Mouse (Mus musculus) hindbrain, embryonic 14.5 days (tissue): ENCODE measurements around the gene D930020B18Rik. TPM values are rescaled to one million over a fixed set of nuclear protein-coding genes. Genes with fewer than 3 reads are reported as not detected.

ENCODE experiments used
- ATAC-seq: fragments of 200-750 bp; cut with Nextera tagmentation; 2 replicates; pipeline ENCODE4 v1.8.0; 2017; ENCODE audit warnings: moderate number of reproducible peaks, mild to moderate bottlenecking, moderate TSS enrichment, moderate library complexity; ENCODE audit not compliant: low FRiP score
- DNase-seq: peaks from one replicate; pipeline ENCODE4 v3.0.0-alpha.2; 2015; ENCODE audit warnings: low spot score
- H3K27ac ChIP-seq: fragments of 300-500 bp; sonication (generic); 2 replicates; pipeline ENCODE4 v1.5.1; 2014; ENCODE audit warnings: mild to moderate bottlenecking, moderate library complexity
- H3K27me3 ChIP-seq: fragments of 300-500 bp; sonication (generic); 2 replicates; pipeline ENCODE4 v1.6.1; 2014; ENCODE audit warnings: mild to moderate bottlenecking, low read length, mixed read lengths; ENCODE audit not compliant: control insufficient read depth, insufficient read depth
- H3K36me3 ChIP-seq: fragments of 300-500 bp; sonication (generic); replicated peaks from 2 replicates; pipeline ENCODE4 v1.6.1; 2014; ENCODE audit not compliant: control insufficient read depth, insufficient read depth
- H3K4me1 ChIP-seq: fragments of 300-500 bp; sonication (generic); replicated peaks from 2 replicates; pipeline ENCODE4 v1.6.1; 2014; ENCODE audit warnings: antibody characterized with exemption, low read length, mixed read lengths; ENCODE audit not compliant: control insufficient read depth, insufficient read depth
- H3K4me2 ChIP-seq: fragments of 300-500 bp; sonication (generic); replicated peaks from 2 replicates; pipeline ENCODE4 v1.6.1; 2014; ENCODE audit warnings: mild to moderate bottlenecking, moderate library complexity
- H3K4me3 ChIP-seq: fragments of 300-500 bp; sonication (generic); replicated peaks from 2 replicates; pipeline ENCODE4 v1.5.1; 2014; ENCODE audit warnings: mild to moderate bottlenecking, low read length
- H3K9ac ChIP-seq: fragments of 300-500 bp; sonication (generic); 2 replicates; pipeline ENCODE4 v1.6.1; 2014
- H3K9me3 ChIP-seq: fragments of 300-500 bp; sonication (generic); 2 replicates; pipeline ENCODE4 v1.6.1; 2016; ENCODE audit warnings: low read length; ENCODE audit not compliant: control insufficient read depth
- WGBS: fragments of 180-500 bp; shearing (Covaris S2); extraction: QIAGEN DNeasy Blood & Tissue Kit; methylation state at CpG from one replicate; pipeline ENCODE4 v1.1.7; 2014; 5-methylcytosine and 5-hydroxymethylcytosine counted together
- polyA plus RNA-seq: library from polyadenylated mRNA; unstranded; fragments of >200 nt; fragmentation: Nextera tagmentation; extraction: Ambion mirVana; gene quantifications from 2 replicates; pipeline ENCODE4 v1.2.1, GENCODE M21; 2014

Gene D930020B18Rik
- polyA plus RNA-seq, 1 experiment from 2014 or later: 0.31 TPM

DNA sequence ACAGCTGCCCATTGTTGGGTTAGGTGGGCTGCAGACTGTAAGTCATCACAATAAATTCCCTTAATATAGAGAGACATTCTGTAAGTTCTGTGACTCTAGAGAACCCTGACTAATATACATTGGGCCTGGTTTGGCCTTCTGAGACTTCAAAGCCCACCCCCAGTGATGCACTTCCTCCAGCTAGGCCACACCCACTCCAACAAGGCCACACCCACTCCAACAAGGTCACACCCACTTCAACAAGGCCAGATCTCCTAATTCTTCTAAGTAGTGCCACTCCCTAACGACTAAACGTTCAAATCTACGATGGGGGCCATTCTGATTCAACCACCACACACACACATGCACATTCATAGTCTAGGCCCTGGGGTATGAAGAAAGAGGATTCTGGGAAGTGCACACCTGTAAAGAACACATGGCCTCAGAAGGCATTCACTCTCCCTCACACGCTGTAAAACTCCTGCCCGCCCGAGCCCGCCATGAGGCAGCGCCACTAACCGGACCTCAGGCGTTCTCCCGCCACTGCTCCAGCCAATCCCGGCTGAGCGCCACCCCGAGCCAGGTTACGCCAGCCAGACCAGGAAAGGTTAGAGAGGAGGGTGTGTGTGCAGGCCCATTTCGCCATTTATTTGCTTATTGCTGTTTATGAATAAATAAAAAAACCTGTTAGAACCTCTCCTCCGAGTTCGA is 77.7 kb downstream of the D930020B18Rik start:
- ATAC-seq: no peak
- Histone ChIP-seq H3K4me2 (no peak overlapping the region), H3K9me3 (peaks cover 10% of the 10 kb centered on the region; the same call in 1 of the 2 replicates), H3K27ac (no peak overlapping the region), H3K36me3 (no peaks in the 10 kb centered on the region), H3K4me1 (no peaks in the 10 kb centered on the region), H3K9ac (no peak overlapping the region), H3K27me3 (no peaks in the 10 kb centered on the region), H3K4me3 (no peak overlapping the region)
- DNase-seq: no peak
- WGBS: 93% methylated on average over 18 of the region's 18 CpGs

DNA sequence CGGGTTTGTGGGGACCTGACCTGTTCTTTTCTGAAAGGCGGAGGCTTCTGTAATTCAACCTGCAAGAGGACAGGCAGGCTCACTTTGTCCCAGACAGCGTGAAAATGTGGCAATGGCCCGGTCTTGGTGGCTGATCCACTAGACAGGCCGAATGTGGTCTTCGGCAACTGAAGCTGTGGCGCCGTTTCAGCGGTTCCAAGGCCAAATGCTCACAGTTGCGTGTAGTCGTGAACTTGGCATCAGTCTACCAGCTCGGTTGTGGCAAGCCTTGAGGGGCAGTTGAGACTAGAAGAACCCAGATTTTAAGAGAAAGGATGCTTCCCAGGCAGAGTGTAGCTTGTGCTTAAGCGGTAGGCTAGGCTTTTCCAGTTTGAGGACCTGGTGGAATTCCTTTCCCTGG is 79.3 kb downstream of the D930020B18Rik start:
- no peaks in the 10 kb centered on the region for H3K36me3 ChIP-seq
- DNase-seq: no peak
- H3K27me3 ChIP-seq: no peaks in the 10 kb centered on the region
- H3K4me2 ChIP-seq: no peak overlapping the region
- no peak overlapping the region for H3K4me3 ChIP-seq
- WGBS: 93% methylated on average over 13 of the region's 13 CpGs
- H3K4me1 ChIP-seq: no peaks in the 10 kb centered on the region
- no peak overlapping the region for H3K9ac ChIP-seq
- H3K27ac ChIP-seq: no peak overlapping the region
- no peak for ATAC-seq
- H3K9me3 ChIP-seq: peaks cover 10% of the 10 kb centered on the region; the same call in 1 of the 2 replicates

DNA sequence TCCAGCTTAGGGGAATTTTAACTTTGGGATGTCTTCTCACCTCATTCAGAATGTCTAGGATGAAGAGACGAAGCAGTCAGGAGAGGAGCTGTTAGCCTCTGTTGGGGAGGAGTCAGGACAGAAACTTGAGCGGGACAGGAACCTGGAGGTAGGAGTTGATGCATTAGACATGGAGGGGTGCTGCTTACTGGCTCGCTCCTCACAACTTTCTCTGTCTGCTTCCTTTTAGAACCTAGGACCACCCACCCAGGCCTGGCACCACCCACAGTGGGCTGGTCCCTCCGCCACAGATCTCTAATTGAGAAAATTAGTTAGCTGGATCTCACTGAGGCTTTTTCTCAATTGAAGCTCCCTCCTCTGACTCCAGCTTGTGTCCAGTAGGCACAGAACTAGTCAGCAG is 85.1 kb downstream of the D930020B18Rik start:
- Histone ChIP-seq H3K4me1 (no peaks in the 10 kb centered on the region), H3K4me3 (no peak overlapping the region), H3K9me3 (peaks cover 8% of the 10 kb centered on the region; the same call in 1 of the 2 replicates), H3K27ac (no peak overlapping the region), H3K9ac (no peak overlapping the region), H3K36me3 (no peaks in the 10 kb centered on the region), H3K27me3 (no peaks in the 10 kb centered on the region), H3K4me2 (no peak overlapping the region)
- no peak for ATAC-seq
- DNase-seq: no peak
- WGBS: 81% methylated on average over 4 of the region's 4 CpGs

DNA sequence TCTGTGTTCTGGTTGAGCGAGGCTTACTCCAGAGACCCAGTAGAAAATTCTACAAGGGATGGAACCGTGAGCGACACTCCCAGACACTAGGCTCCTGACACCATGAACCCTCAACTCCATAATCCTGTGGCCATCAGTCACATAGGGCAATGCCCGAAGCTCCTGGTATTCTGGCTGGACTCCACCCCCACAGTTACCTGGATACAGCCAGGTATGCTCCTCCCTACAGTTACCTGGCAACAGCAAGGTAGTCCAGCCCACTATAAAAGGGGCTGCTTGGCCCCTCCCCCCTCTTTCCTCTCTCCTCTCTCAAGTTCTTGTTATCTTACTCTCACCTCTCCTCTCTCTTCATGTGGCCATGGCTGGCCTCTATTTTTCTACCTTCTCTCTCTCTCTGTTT is 85.8 kb downstream of the D930020B18Rik start:
- Histone ChIP-seq H3K36me3 (no peaks in the 10 kb centered on the region), H3K27ac (no peak overlapping the region), H3K4me2 (no peak overlapping the region), H3K27me3 (no peaks in the 10 kb centered on the region), H3K4me3 (no peak overlapping the region), H3K9ac (no peak overlapping the region), H3K9me3 (0 out of 2 replicates have a peak, but pooled peaks cover 3% of the 10 kb centered on the region), H3K4me1 (no peaks in the 10 kb centered on the region)
- ATAC-seq: no peak
- 85% methylated on average over 4 of the region's 4 CpGs for WGBS
- DNase-seq: no peak

DNA sequence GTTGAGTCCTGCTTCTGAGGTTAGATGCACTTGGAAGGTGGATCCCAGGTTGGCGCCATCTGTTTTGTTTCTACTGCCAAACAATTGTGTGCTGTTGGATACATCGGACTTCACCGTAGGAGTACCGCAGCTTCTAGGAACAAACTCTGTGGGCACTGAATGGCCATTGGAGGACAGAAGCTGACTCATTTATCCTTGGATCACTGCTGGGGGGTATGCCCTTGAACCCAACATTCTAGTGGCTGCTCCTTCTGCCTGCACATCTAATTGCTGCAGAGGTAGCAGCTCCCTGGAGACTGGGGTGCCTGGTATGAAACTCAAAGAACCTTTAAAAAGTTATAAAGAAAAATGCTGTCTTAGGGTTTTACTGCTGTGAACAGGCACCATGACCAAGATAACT is 86.8 kb downstream of the D930020B18Rik start:
- no peaks in the 10 kb centered on the region for H3K27me3 ChIP-seq
- WGBS: 95% methylated on average over 4 of the region's 4 CpGs
- no peak overlapping the region for H3K4me3 ChIP-seq
- no peaks in the 10 kb centered on the region for H3K4me1 ChIP-seq
- no peaks in the 10 kb centered on the region for H3K9me3 ChIP-seq
- ATAC-seq (no peak), DNase-seq (no peak)
- no peak overlapping the region for H3K27ac ChIP-seq
- H3K9ac ChIP-seq: no peak overlapping the region
- H3K4me2 ChIP-seq: no peak overlapping the region
- H3K36me3 ChIP-seq: no peaks in the 10 kb centered on the region

DNA sequence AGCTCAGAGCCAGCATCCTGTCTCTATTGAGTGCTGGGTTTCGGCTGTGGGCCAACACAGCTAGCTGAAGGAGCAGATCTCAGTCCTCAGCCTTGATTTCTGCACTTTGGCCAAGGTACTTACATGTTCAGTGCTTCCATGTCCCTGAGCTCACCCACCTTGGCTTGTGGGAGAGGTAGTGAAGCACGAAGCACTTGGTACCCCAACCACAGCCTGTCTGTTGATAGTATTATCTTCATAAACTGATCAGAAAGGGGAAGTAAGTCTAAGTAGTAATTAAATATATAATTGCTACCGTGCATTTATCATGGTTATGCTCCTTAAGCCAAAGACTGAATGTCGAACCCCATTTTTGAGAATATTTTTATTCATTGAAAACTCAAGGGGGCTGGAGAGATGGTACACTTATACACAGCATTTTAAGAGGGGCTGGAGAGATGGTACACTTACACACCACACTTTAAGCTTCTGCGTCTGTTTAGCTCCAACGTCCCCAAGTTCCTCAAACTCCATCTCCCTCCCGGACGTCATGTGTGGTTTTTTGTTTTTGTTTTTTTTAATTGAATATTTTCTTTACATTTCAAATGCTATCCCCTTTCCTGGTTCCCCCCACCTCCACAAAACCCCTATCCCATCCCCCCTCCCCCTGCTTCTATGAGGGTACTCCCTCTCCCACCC is 89.8 kb downstream of the D930020B18Rik start:
- ATAC-seq (no peak), DNase-seq (no peak)
- Histone ChIP-seq H3K27me3 (no peaks in the 10 kb centered on the region), H3K9me3 (no peaks in the 10 kb centered on the region), H3K9ac (no peak overlapping the region), H3K27ac (no peak overlapping the region), H3K4me3 (no peak overlapping the region), H3K36me3 (no peaks in the 10 kb centered on the region), H3K4me1 (no peaks in the 10 kb centered on the region), H3K4me2 (no peak overlapping the region)
- WGBS: 92% methylated on average over 8 of the region's 8 CpGs

DNA sequence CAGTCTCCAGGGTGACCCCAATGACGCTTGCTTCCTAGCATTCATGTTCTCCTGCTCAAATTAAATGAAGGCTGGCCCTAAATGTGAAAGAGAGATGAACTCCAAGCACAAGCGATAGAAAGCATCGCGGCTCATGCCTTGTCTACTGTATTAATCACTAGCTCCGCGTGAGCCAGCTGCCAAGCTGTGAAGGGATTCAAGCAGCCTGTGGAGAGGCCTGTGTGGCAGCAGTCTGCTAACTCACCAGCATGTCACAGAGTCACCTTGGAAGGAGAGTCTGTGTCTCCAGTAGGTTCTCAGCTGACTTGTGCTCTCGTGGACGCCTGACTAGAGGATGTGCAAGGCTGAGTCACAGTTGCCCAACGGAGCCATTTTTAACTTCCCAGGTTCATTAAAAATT is 91.2 kb downstream of the D930020B18Rik start:
- H3K36me3 ChIP-seq: no peaks in the 10 kb centered on the region
- WGBS: 68% methylated on average over 9 of the region's 9 CpGs
- H3K27me3 ChIP-seq: no peaks in the 10 kb centered on the region
- no peak for ATAC-seq
- H3K4me3 ChIP-seq: no peak overlapping the region
- H3K27ac ChIP-seq: no peak overlapping the region
- no peak overlapping the region for H3K9ac ChIP-seq
- H3K9me3 ChIP-seq: no peaks in the 10 kb centered on the region
- no peak overlapping the region for H3K4me2 ChIP-seq
- no peaks in the 10 kb centered on the region for H3K4me1 ChIP-seq
- DNase-seq: no peak

DNA sequence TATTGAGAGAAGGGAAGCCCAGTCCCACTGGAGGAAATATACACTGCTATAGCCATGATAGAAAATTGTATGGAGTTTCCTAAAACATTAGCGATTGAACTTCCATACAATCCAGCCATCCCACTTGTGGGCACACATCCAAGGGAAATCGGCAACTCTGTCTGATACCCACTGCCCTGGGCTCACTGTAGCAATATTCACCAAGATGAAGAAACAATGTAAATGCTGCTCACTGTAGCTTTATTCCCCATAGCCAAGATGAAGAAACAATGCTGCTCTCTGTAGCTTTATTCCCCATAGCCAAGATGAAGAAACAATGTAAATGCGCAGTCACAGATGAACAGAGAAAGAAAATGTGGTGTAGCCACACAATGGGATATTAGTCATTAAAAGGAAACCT is 95.9 kb downstream of the D930020B18Rik start:
- 91% methylated on average over 3 of the region's 3 CpGs for WGBS
- DNase-seq (no peak), ATAC-seq (no peak)
- Histone ChIP-seq H3K4me1 (peaks cover 9% of the 10 kb centered on the region; the same call in 1 of the 2 replicates), H3K9me3 (no peaks in the 10 kb centered on the region), H3K27me3 (no peaks in the 10 kb centered on the region), H3K4me3 (no peak overlapping the region), H3K9ac (no peak overlapping the region), H3K36me3 (no peaks in the 10 kb centered on the region), H3K27ac (no peak overlapping the region), H3K4me2 (no peak overlapping the region)

DNA sequence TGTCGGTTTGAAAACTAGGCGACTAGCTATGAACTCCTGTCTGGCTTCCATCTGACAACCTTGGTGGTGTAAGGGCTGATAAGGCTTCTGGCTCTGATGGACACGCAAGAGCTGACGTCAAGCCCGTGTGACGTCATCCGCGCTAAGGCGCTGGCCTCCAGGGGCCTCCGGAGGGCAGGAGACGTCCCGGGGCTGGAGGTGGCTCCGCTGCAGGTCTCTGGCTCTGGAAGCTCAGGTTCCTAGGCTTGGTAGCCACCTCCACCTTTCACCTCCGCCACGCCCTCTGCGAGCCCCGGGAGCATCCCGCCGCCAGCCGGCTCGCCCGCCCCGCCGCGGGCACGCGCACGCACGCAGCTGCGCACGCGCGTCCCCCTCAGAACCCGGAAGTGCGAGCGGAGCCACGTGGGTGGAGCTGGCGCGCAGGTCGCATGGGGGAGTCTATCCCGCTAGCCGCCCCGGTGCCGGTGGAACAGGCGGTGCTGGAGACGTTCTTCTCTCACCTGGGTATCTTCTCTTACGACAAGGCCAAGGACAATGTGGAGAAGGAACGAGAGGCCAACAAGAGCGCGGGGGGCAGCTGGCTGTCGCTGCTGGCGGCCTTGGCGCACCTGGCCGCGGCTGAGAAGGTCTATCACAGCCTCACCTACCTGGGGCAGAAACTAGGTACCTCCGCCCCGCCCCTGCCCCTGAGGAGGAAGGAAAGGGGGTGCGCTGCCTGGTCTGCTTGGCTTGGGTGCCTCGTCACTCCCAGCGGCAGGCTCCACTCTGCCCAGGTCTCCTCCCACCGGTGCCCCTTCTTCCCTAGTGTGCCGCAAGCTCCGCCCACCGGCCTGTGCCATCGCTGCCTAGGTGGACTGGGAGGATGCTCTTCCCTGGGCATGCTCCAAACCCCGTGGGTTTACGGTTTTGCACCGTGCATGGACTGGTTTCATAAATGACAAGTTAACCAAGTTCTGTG is 98.4 kb downstream of the D930020B18Rik start, which contains the start of gene BC048403:
BC048403 (plus strand) TSS at position 390 of the 958 bp plus-strand sequence.
- H3K36me3 ChIP-seq: no peaks in the 10 kb centered on the region
- peak within 1 kb of the TSS; percentile 63 for H3K27ac ChIP-seq
- peak within 1 kb of the TSS; percentile 62 for H3K9ac ChIP-seq
- H3K9me3 ChIP-seq: no peaks in the 10 kb centered on the region
- peak within 1 kb of the TSS; percentile 91 for H3K4me3 ChIP-seq
- peak within 1 kb of the TSS; percentile 96 for H3K4me2 ChIP-seq
- DNase-seq: peak; percentile 90
- peak; percentile 92 for ATAC-seq
- peaks cover 9% of the 10 kb centered on the region; the same call in 1 of the 2 replicates for H3K4me1 ChIP-seq
- under 1% methylated on average over 67 of the region's 68 CpGs for WGBS
- H3K27me3 ChIP-seq: no peaks in the 10 kb centered on the region
